Mouse (Mus musculus) stomach, postnatal 0 days (tissue): ENCODE results near the gene Ssxb10. TPM values are rescaled to one million over a fixed set of nuclear protein-coding genes. Genes with fewer than 3 reads are reported as not detected.
"Not testable (repeated sequence)": the region's sequence is repeated elsewhere in the genome, so short reads cannot be mapped to it uniquely, and the experiment has no call there.

Source experiments
- ATAC-seq: fragments of 200-750 bp; cut with Nextera tagmentation; 2 replicates; pipeline ENCODE4 v1.8.0; 2017; ENCODE audit not compliant: low FRiP score, low TSS enrichment
- DNase-seq: peaks from one replicate; pipeline ENCODE4 v3.0.0-alpha.2; 2016; ENCODE audit warnings: low spot score
- H3K27ac ChIP-seq: fragments of 300-500 bp; sonication (generic); replicated peaks from 2 replicates; pipeline ENCODE4 v1.5.1; 2014; ENCODE audit warnings: mild to moderate bottlenecking, control low read depth
- H3K27me3 ChIP-seq: fragments of 300-500 bp; sonication (generic); 2 replicates; pipeline ENCODE4 v1.6.1; 2014; ENCODE audit warnings: low read length; ENCODE audit not compliant: control insufficient read depth, insufficient read depth
- H3K36me3 ChIP-seq: fragments of 300-500 bp; sonication (generic); 2 replicates; pipeline ENCODE4 v1.6.1; 2014; ENCODE audit warnings: low read length, mixed read lengths; ENCODE audit not compliant: control insufficient read depth, insufficient read depth
- H3K4me1 ChIP-seq: fragments of 300-500 bp; sonication (generic); replicated peaks from 2 replicates; pipeline ENCODE4 v1.6.1; 2014; ENCODE audit warnings: antibody characterized with exemption; ENCODE audit not compliant: control insufficient read depth, insufficient read depth
- H3K4me2 ChIP-seq: fragments of 300-500 bp; sonication (generic); replicated peaks from 2 replicates; pipeline ENCODE4 v1.6.1; 2014; ENCODE audit warnings: low read depth, mild to moderate bottlenecking, control low read depth, moderate library complexity
- H3K4me3 ChIP-seq: fragments of 300-500 bp; sonication (generic); 2 replicates; pipeline ENCODE4 v1.5.1; 2014; ENCODE audit warnings: low read depth, low read length, control low read depth
- H3K9ac ChIP-seq: fragments of 300-500 bp; sonication (generic); 2 replicates; pipeline ENCODE4 v1.6.1; 2014; ENCODE audit warnings: mild to moderate bottlenecking, low read length, control low read depth, mixed read lengths
- H3K9me3 ChIP-seq: fragments of 300-500 bp; sonication (generic); 2 replicates; pipeline ENCODE4 v1.6.1; 2016; ENCODE audit warnings: low read length; ENCODE audit not compliant: control insufficient read depth
- CTCF ChIP-seq: IDR thresholded peaks from 2 replicates; pipeline ENCODE4 v1.5.1; 2016; ENCODE audit warnings: antibody characterized with exemption, low read depth, mild to moderate bottlenecking, moderate library complexity
- EP300 ChIP-seq: optimal IDR thresholded peaks from 2 replicates; pipeline ENCODE3; 2016; ENCODE audit warnings: antibody characterized with exemption
- WGBS: fragments of 180-500 bp; shearing (Covaris S2); extraction: QIAGEN DNeasy Blood & Tissue Kit; methylation state at CpG from one replicate; pipeline ENCODE4 v1.1.7; 2014; 5-methylcytosine and 5-hydroxymethylcytosine counted together
- polyA plus RNA-seq: library from polyadenylated mRNA; unstranded; fragments of >200 nt; fragmentation: Nextera tagmentation; extraction: Ambion mirVana; gene quantifications from 2 replicates; pipeline ENCODE4 v1.2.1, GENCODE M21; 2015

Ssxb10 gene
- not detected in 2 replicates for polyA plus RNA-seq

GRCm38 (mm10) chrX:8327124-8327523 is at the start of gene Ssxb10:
TSS of gene Ssxb10 (plus strand) at chrX:8327424.
- no peaks in the 10 kb centered on the region for H3K27me3 ChIP-seq
- H3K9ac ChIP-seq = no peak within 1 kb of the TSS
- 66% methylated on average over 2 of the region's 2 CpGs for WGBS
- no peak within 1 kb of the TSS for H3K4me2 ChIP-seq
- ATAC-seq (no peak), DNase-seq (no peak)
- TF ChIP-seq EP300 (no peak), CTCF (no peak)
- no peak within 1 kb of the TSS for H3K4me3 ChIP-seq
- H3K36me3 ChIP-seq = no peaks in the 10 kb centered on the region
- H3K27ac ChIP-seq = no peak within 1 kb of the TSS
- H3K4me1 ChIP-seq = no peaks in the 10 kb centered on the region
- H3K9me3 ChIP-seq = no peaks in the 10 kb centered on the region

- H3K27ac ChIP-seq = no peak overlapping the region
- H3K4me1 ChIP-seq = no peaks in the 10 kb centered on the region
- H3K9me3 ChIP-seq = no peaks in the 10 kb centered on the region
- no peak overlapping the region for H3K4me3 ChIP-seq
- ATAC-seq (no peak), DNase-seq (no peak)
- 71% methylated on average over 5 of the region's 5 CpGs for WGBS
- no peak overlapping the region for H3K9ac ChIP-seq
- no peak for TF ChIP-seq EP300
- no peak for TF ChIP-seq CTCF
- H3K4me2 ChIP-seq = no peak overlapping the region
- H3K36me3 ChIP-seq = no peaks in the 10 kb centered on the region
- no peaks in the 10 kb centered on the region for H3K27me3 ChIP-seq
Observed at GRCm38 (mm10) chrX:8288621-8289020, 38.6 kb upstream of the Ssxb10 start.

GRCm38 (mm10) chrX:8309302-8309701 is 17.9 kb upstream of the Ssxb10 start:
- no peak overlapping the region for H3K9ac ChIP-seq
- no peaks in the 10 kb centered on the region for H3K36me3 ChIP-seq
- H3K27me3 ChIP-seq = no peaks in the 10 kb centered on the region
- no peak for DNase-seq
- H3K27ac ChIP-seq = no peak overlapping the region
- TF ChIP-seq CTCF (no peak), EP300 (no peak)
- WGBS = 60% methylated on average over 1 of the region's 1 CpGs
- no peaks in the 10 kb centered on the region for H3K9me3 ChIP-seq
- no peak overlapping the region for H3K4me3 ChIP-seq
- H3K4me1 ChIP-seq = no peaks in the 10 kb centered on the region
- H3K4me2 ChIP-seq = no peak overlapping the region
- no peak for ATAC-seq

- H3K4me3 ChIP-seq, H3K9me3 ChIP-seq, H3K4me2 ChIP-seq, H3K27me3 ChIP-seq, ATAC-seq, H3K9ac ChIP-seq, H3K36me3 ChIP-seq, H3K27ac ChIP-seq, H3K4me1 ChIP-seq: not testable (repeated sequence)
- peak; percentile 37 for DNase-seq
- WGBS = 9% methylated on average over 7 of the region's 7 CpGs
- peak; percentile 60 for TF ChIP-seq CTCF
Observed at GRCm38 (mm10) chrX:8314905-8315304, 12.3 kb upstream of the Ssxb10 start.

- H3K36me3 ChIP-seq, DNase-seq, ATAC-seq, H3K9me3 ChIP-seq, H3K9ac ChIP-seq, H3K27me3 ChIP-seq, H3K4me1 ChIP-seq, H3K4me3 ChIP-seq, H3K4me2 ChIP-seq, H3K27ac ChIP-seq: not testable (repeated sequence)
- 19% methylated on average over 1 of the region's 1 CpGs for WGBS
Observed at GRCm38 (mm10) chrX:8366678-8367077, 39.5 kb downstream of the Ssxb10 start, which contains the start of gene Ssxb9. TSS of gene Ssxb9 (plus strand) at chrX:8366978.

Other genes starting within 250 kb of the Ssxb10 start
- 0.39 and 0.42 TPM in 2 replicates for gene Was, start 236.9 kb upstream of the Ssxb10 start, polyA plus RNA-seq
- gene Wdr13, start 194.5 kb upstream of the Ssxb10 start, polyA plus RNA-seq = 15.6 and 16.7 TPM in 2 replicates
- 599 and 659 TPM in 2 replicates for gene Rbm3, start 181.5 kb upstream of the Ssxb10 start, polyA plus RNA-seq
- 6.2 and 6.9 TPM in 2 replicates for gene Tbc1d25, start 151.2 kb upstream of the Ssxb10 start, polyA plus RNA-seq
- gene Ebp, start 133.9 kb upstream of the Ssxb10 start, polyA plus RNA-seq = 75.4 and 85.7 TPM in 2 replicates
- 12.5 and 14.3 TPM in 2 replicates for gene Porcn, start 120.9 kb upstream of the Ssxb10 start, polyA plus RNA-seq
- 19.9 and 20.3 TPM in 2 replicates for gene Ftsj1, start 75.0 kb upstream of the Ssxb10 start, polyA plus RNA-seq
- gene Slc38a5, start 56.3 kb upstream of the Ssxb10 start, polyA plus RNA-seq = 5.2 and 6.4 TPM in 2 replicates
- gene Ssxb9, start 39.6 kb downstream of the Ssxb10 start, polyA plus RNA-seq = not detected in 2 replicates
- gene Ssxb1, start 85.9 kb downstream of the Ssxb10 start, polyA plus RNA-seq = not detected in 2 replicates
- not detected in 2 replicates for gene Ssxb2, start 134.3 kb downstream of the Ssxb10 start, polyA plus RNA-seq
- gene Gm14459, start 197.5 kb downstream of the Ssxb10 start, polyA plus RNA-seq = not detected in 2 replicates
- not detected in 2 replicates for gene Ssxb6, start 220.8 kb downstream of the Ssxb10 start, polyA plus RNA-seq